Mouse (Mus musculus): Measurements from ENCODE around the gene Slc9a5.

Gene Slc9a5

DNA sequence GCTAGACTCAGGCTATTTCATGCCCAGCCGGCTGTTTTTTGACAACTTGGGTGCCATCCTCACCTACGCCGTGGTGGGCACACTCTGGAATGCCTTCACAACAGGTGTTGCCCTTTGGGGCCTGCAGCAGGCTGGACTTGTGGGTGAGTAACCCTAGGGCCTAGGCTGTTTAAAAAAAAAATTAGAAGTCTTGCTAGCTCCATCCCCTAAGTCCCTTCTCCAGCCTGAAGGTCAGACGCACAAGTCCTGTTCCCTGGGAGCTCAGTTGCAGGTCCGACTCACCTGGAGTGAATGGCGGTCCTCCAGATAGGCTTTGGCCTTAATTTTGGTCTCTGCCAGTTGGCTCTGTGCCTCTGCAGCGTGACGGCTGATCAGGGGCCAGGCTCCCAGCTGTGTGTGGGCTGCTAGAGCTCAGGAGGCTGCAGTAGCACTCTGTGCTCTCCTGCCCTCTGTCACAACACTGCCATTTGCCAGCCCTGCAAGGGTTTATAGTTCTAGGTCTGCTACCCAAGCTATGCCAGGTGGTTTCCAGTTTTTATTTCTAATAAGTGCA is 5.0 kb downstream of the Slc9a5 start:
- in situ Hi-C loops (cut with MboI, MseI) = no loop called here

DNA sequence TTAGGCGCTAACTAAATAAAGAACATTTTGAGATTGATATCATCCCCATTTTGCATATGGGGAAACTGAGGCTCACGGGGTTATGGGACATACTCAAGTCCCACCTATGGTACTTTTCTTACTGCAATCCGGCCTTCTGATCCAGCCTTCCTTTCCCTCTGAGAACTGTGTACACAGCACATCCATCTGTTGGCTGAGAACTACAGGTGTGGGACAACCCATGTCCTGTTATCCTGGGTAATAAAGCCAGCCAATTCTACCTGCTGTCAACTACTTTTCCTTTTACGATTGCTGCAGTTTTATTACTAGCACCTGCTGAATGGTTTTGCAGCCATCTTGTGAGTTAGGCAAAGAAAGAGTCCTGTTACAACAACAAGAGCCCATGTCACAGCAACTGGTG is 5.9 kb downstream of the Slc9a5 start:
- in situ Hi-C loops (cut with MboI, MseI) = no loop called here

DNA sequence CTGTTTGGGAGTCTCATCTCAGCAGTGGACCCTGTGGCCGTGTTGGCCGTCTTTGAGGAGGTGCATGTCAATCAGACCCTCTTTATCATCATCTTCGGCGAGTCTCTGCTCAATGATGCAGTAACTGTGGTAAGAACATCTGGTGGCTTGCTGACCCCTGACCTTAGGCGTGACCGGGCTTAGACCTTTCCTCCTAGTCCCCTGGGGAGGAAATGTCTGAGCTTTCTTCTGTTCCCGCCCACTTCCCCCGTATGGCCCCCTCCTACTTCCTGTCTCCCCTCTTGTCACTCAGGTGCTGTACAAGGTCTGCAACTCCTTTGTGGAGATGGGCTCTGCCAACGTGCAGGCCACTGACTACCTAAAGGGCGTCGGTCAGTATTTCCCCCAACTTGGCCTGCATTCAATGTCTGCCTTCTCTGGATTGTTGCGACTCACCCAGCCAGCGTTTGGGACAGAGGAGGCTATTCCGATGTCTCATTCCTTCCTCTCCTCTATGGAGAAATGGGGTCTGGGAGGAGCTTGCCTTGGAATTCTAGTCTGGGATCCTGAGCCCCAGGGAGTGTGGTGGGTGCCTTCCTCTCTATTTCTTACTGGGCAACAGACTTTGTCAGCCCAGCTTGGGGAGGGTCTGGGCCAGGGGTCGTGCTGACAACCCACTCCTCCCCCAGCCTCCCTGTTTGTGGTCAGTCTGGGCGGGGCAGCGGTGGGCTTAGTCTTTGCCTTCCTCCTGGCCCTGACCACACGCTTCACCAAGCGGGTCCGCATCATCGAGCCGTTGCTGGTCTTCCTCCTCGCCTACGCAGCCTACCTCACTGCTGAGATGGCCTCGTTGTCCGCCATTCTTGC is 6.8 kb downstream of the Slc9a5 start:
- in situ Hi-C loops (cut with MboI, MseI) = no loop called here

DNA sequence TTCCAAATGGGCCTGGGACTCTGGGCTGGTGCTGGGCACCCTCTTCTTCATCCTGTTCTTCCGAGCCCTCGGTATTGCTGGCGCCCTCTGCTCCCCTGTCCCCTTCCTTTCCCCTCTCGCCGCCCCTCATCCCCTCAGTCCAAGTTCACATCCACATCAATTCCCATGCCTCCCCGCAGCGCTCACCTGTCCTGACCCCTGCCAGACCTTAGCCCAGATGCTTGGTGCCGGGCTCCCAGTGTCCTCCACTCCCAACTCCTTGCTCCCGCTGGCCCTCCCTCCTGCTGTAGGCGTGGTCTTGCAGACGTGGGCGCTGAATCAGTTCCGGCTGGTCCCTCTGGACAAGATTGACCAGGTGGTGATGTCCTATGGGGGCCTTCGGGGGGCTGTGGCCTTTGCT is 8.0 kb downstream of the Slc9a5 start:
- in situ Hi-C loops (cut with MboI, MseI) = no loop called here

DNA sequence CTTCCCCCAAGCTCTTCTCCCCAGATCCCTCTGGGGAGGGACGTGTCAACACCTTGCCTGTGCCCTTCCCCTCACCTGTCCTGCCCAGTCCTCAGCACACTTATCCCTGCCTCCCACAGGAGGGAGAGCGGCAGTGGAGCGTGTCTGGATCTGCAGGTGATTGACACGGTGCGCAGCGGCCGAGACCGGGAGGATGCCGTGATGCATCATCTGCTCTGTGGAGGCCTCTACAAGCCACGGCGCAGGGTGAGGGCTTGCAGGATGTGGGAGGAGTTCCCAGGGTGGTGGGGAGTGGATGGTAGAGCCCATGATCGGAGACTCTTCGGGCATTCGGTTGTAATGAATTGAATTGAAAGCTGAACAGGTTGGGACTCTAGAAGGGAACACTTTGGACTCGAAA is 10.6 kb downstream of the Slc9a5 start:
- in situ Hi-C loops (cut with MboI, MseI) = no loop called here

DNA sequence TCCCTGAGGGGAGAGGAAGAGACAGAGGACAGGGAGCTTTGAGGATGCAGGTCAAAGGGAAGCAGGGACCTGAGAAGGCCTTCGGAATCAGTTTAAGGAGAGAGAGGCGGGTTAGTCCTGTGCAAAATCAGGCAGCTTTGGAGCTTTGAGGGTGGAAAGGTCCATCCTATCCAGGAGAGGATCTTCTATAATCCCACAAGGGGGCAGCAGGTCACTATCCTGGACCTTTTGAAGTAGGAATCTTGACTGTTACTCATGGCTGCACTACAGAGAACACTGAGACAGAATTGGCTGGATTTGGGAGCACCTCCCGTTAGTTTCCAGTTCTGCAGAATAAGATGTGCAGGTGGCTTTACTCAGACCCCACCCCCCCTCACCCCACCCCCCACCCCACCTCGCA is 11.0 kb downstream of the Slc9a5 start:
- in situ Hi-C loops (cut with MboI, MseI) = no loop called here

- in situ Hi-C loops (cut with MboI, MseI) = no loop called here
Observed at GRCm38 (mm10) chr8:105361751-105362702, 13.4 kb downstream of the Slc9a5 start.

DNA sequence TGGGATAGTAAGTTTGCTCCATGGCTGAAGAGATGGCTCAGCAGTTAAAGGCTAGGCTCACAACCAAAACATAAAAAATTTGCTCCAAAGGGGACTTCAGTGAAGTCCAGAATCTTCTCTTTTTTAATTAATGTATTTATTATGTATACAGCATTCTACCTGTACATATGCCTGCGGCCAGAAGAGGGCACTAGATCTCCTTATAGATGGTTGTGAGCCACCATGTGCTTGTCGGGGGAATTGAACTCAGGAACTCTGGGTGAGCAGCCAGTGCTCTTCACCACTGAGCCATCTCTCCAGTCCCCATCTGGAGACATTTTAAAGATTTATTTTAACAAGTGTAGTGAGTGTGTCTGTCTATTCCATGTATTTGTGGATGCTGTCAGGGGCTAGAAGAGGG is 18.5 kb downstream of the Slc9a5 start:
- in situ Hi-C loops (cut with MboI, MseI) = no loop called here

- in situ Hi-C loops (cut with MboI, MseI) = no loop called here
Observed at GRCm38 (mm10) chr8:105372473-105372872, 23.8 kb downstream of the Slc9a5 start.

DNA sequence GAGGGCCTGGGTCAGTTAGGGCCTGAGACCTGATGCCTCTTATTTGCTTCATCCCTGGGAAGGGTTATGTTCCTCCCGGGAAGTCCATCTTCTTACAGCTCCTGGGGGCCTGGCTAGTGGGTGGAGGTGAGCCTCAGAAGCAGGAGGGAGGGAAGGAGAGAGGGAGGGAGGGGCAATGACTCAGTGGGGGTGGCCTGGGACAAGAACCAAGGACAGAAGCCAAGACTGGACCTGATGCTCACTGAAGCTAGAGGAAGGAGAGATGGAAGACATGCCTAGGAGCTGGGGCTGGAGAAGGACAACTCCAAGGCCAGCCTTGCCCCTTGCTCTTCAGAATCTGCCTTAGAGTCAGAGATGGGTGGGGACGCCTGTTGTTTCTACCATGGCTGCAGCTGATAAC is 24.4 kb downstream of the Slc9a5 start, which contains the start of gene Plekhg4:
Gene Plekhg4 (plus strand): TSS at position 243 of the 400 bp plus-strand sequence.
- in situ Hi-C loops (cut with MboI, MseI) = no loop called here

DNA sequence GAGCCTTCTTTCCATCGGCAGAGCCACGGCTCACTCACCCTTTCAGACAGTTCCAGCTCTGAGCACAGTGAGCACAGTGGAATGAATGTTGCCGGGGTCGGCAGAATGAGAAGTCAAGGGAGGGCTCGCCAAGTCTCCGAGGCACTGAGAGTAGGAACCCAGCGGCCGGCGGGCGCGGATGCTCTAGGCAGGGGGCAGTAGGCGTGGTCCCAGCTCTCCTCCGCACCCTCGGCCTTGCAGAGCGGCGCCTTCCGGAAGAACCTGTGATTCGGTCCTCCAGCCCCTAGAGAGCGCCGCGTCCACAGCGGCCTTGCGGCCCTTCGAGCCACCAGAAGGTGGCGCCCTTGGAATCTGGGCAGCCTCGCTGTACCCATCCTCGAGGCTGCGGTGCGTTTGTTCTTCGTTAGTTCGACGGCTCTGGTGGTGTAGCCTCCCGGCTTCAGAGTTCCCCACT is 25.9 kb downstream of the Slc9a5 start:
- in situ Hi-C loops (cut with MboI, MseI) = no loop called here

DNA sequence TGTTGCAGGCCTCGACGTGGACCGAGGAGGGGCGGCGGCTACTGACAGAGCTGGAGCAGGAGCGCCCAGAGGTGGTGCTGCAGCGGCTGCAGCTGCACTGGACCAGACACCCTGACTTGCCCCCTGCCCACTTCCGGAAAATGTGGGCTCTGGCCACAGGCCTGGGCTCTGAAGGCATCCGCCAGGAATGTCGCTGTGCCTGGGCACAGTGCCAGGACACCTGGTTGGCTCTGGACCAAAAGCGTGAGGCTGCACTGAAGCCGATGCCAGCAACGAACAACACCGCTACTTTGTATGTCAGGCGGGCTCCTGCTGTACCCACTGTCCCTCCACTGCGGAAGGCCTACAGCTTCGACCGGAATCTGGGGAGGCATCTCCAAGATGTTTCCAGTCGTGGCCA is 30.0 kb downstream of the Slc9a5 start:
- in situ Hi-C loops (cut with MboI, MseI) = loop anchor here in 1 of 2 experiments (5.0 kb wide), 1 partner anchor 74 kb away; no protein-coding TSS in a partner anchor

- in situ Hi-C loops (cut with MboI, MseI) = no loop called here
Observed at GRCm38 (mm10) chr8:105380308-105380707, 31.7 kb downstream of the Slc9a5 start.

- in situ Hi-C loops (cut with MboI, MseI) = no loop called here
Observed at GRCm38 (mm10) chr8:105384070-105384469, 35.4 kb downstream of the Slc9a5 start.

GRCm38 (mm10) chr8:105387151-105387550 is 38.5 kb downstream of the Slc9a5 start:
- in situ Hi-C loops (cut with MboI, MseI) = no loop called here

DNA sequence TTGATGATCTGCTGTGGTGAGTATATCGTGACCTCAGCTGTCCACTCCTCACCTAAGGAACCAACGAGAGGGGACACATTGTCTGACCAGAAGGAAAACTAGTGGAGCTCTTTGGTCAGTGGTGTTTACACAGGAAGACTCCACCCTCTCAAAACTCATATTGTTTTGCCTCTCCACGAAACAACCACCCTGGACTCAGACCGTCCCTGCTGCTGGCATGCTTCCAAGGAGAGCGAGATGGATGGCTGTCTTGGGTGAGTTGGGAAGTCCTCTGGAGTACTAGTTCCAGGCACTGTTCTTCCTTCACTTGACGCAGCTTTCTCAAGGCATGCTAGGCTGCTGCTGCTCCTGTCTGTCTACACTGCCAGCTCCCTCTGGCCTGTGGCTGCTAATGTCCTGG is 40.5 kb downstream of the Slc9a5 start:
- in situ Hi-C loops (cut with MboI, MseI) = no loop called here

DNA sequence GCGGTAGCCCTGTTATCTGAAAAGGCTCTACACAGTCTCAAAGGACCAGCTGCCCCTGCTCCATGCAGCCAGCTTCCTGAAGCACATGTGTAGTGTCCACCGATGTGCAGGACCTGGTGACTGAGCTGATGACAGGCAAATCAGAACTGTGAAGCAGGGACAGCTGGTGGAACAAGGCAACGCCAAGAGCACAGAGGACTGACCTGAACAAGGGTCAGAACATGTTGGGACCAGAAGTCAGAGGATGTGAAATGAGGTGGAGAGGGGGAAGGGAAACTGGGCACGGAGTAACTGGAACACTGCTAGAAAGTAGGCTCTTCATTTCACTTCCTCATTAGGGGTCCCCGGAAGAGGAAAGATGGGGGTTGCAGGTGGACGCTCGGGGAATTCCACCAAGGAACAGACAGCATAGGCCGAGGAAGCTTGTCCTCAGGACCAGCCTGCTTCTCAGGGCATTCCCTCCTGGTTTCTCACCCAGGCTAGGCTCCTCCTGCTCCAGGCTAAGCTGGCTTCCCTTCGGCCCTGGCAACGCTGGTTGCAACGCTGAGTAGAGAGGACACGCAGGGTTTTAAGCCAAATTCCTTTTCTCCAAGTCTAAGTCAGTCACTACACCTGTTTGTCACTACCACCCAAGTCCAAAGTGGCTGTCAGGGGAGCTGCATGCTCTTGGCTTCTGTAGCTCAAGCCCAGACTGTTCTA is 44.6 kb downstream of the Slc9a5 start:
- in situ Hi-C loops (cut with MboI, MseI) = no loop called here

- in situ Hi-C loops (cut with MboI, MseI) = no loop called here
Observed at GRCm38 (mm10) chr8:105393915-105394314, 45.3 kb downstream of the Slc9a5 start.

- in situ Hi-C loops (cut with MboI, MseI) = no loop called here
Observed at GRCm38 (mm10) chr8:105397747-105398146, 49.1 kb downstream of the Slc9a5 start.

GRCm38 (mm10) chr8:105400016-105400415 is 51.4 kb downstream of the Slc9a5 start:
- in situ Hi-C loops (cut with MboI, MseI) = loop anchor here in 1 of 2 experiments (10.0 kb wide), 1 partner anchor 695 kb away; no protein-coding TSS in a partner anchor

- in situ Hi-C loops (cut with MboI, MseI) = loop anchor here in 1 of 2 experiments (10.0 kb wide), 1 partner anchor 691 kb away; no protein-coding TSS in a partner anchor
Observed at GRCm38 (mm10) chr8:105403467-105403866, 54.8 kb downstream of the Slc9a5 start.

All from T-helper 17 cell (primary cell).